Mouse (Mus musculus) cerebellum, adult 2 months (tissue): ENCODE data around the gene Rheb.

ENCODE experiments used
- CTCF ChIP-seq: fragments of 200-500 bp; IDR thresholded peaks from 2 replicates; pipeline ENCODE4 v1.5.1; 2011; ENCODE audit warnings: low read depth, mild to moderate bottlenecking, control low read depth, low read length, moderate library complexity, borderline replicate concordance; ENCODE audit not compliant: insufficient read depth
- POLR2A ChIP-seq: fragments of 200-500 bp; IDR thresholded peaks from 2 replicates; pipeline ENCODE4 v1.6.1; 2011; ENCODE audit warnings: low read length, control low read depth, borderline replicate concordance; ENCODE audit not compliant: insufficient read depth

- TF ChIP-seq CTCF (no peak), POLR2A (no peak)
Observed at GRCm38 (mm10) chr5:24860635-24861448, 18.4 kb upstream of the Rheb start.
